Mouse (Mus musculus): ENCODE data around the gene Sdr16c6. TPM values are rescaled to one million over a fixed set of nuclear protein-coding genes. Genes with fewer than 3 reads are reported as not detected.

Gene Sdr16c6
- 0.08 TPM in 1 of 2 replicates, not detected in the other for polyA plus RNA-seq (2015; fragmentation: Nextera tagmentation; extraction: Ambion mirVana)

DNA sequence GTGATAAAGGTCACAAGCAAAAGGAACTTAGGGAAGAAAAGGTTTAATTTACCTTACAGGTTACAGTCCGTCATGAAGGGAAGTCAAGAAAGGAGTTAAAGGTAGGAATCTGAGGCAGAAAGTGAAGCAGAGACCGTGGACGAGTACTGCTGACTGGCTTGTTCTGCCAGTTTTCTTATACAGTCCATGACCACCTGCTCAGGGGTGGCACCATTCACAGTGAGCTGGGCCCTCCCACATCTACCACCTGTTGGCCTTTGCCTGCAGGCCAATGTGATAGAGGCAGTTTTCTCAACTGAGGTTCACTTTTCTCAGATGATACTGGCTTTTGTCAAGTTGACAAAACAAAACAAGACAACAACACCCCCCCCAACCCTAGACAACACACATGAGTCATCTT, at the start of gene Sdr16c6:
Gene Sdr16c6, minus strand, starts transcription at position 151 of the 400 bp plus-strand sequence.
- no peak within 1 kb of the TSS for H3K4me3 ChIP-seq
- no peak within 1 kb of the TSS for H3K9ac ChIP-seq
- no peaks in the 10 kb centered on the region for H3K9me3 ChIP-seq (replicated peaks)
- H3K4me1 ChIP-seq (replicated peaks) = no peaks in the 10 kb centered on the region
- H3K27ac ChIP-seq = no peak within 1 kb of the TSS
- H3K36me3 ChIP-seq = no peaks in the 10 kb centered on the region
- H3K27me3 ChIP-seq = no peaks in the 10 kb centered on the region
- no peak for ATAC-seq (replicated peaks; ENCODE audit: insufficient number of reproducible peaks, insufficient read depth, low FRiP score, low read depth)
- no peak within 1 kb of the TSS for H3K4me2 ChIP-seq
- 69% methylated on average over 3 of the region's 3 CpGs for WGBS

- no peak overlapping the region for H3K4me3 ChIP-seq
- no peak for ATAC-seq (replicated peaks; ENCODE audit: insufficient number of reproducible peaks, insufficient read depth, low FRiP score, low read depth)
- H3K9me3 ChIP-seq (replicated peaks) = no peaks in the 10 kb centered on the region
- H3K9ac ChIP-seq = no peak overlapping the region
- no peak overlapping the region for H3K4me2 ChIP-seq
- H3K36me3 ChIP-seq = no peaks in the 10 kb centered on the region
- no peaks in the 10 kb centered on the region for H3K4me1 ChIP-seq (replicated peaks)
- no peaks in the 10 kb centered on the region for H3K27me3 ChIP-seq
- no peak overlapping the region for H3K27ac ChIP-seq
These were observed 2.9 kb upstream of the Sdr16c6 start for GRCm38 (mm10) chr4:4080180-4080579.

DNA sequence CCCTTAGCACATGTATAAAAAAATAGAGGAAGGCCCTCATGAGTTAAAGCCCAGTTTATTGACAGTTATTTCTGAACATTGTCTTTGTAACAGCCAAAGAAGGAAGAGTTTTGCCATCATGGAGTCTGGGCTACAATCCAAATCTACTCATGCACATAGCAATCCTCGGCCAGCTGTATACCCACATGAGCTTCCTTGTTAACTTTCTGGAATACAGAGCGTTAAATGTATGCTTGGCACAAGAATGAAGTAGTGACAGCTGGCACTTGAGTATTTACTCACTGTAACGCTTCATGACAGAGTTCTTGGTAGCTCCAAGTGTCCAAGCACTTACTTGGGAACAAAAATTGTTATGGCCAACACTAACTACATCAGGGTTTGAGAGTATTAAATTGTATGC, 1.8 kb upstream of the Sdr16c6 start:
- Histone ChIP-seq H3K9ac (no peak overlapping the region), H3K9me3 (replicated peaks) (no peaks in the 10 kb centered on the region), H3K36me3 (no peaks in the 10 kb centered on the region), H3K27ac (no peak overlapping the region), H3K4me2 (no peak overlapping the region), H3K27me3 (no peaks in the 10 kb centered on the region), H3K4me3 (no peak overlapping the region), H3K4me1 (replicated peaks) (no peaks in the 10 kb centered on the region)
- ATAC-seq (replicated peaks; ENCODE audit: insufficient number of reproducible peaks, insufficient read depth, low FRiP score, low read depth) = no peak
- WGBS = 65% methylated on average over 3 of the region's 3 CpGs

DNA sequence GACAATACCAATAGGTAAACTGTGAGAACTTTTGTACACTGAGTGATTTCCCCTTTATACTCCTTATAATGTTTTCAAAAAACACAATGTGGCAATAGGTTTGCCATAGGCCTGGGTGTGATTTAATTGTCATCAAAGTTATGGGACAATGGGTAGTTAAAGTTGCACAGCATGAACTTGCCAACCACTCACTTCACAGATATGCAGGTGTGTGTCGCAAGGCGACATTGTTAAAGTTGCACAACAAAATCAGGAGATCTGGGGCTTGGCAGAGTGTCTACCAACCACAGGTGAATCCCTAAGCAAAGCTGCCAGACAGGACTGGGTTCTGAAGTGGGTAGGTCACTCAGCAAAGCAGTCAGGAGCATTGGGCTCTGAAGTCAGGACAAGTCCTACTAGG, 1.3 kb downstream of the Sdr16c6 start:
- H3K4me2 ChIP-seq = no peak overlapping the region
- H3K9me3 ChIP-seq (replicated peaks) = no peaks in the 10 kb centered on the region
- no peaks in the 10 kb centered on the region for H3K27me3 ChIP-seq
- no peak overlapping the region for H3K4me3 ChIP-seq
- no peak overlapping the region for H3K27ac ChIP-seq
- 84% methylated on average over 2 of the region's 2 CpGs for WGBS
- no peaks in the 10 kb centered on the region for H3K4me1 ChIP-seq (replicated peaks)
- H3K9ac ChIP-seq = no peak overlapping the region
- H3K36me3 ChIP-seq = no peaks in the 10 kb centered on the region
- no peak for ATAC-seq (replicated peaks; ENCODE audit: insufficient number of reproducible peaks, insufficient read depth, low FRiP score, low read depth)

Other genes starting within 250 kb of the Sdr16c6 start
- gene Gm11808, start 103.9 kb downstream of the Sdr16c6 start, polyA plus RNA-seq (2015; fragmentation: Nextera tagmentation; extraction: Ambion mirVana) = 634 and 777 TPM in 2 replicates